ENCODE assay signal across 14 mouse cellular contexts in the genomic region with DNA sequence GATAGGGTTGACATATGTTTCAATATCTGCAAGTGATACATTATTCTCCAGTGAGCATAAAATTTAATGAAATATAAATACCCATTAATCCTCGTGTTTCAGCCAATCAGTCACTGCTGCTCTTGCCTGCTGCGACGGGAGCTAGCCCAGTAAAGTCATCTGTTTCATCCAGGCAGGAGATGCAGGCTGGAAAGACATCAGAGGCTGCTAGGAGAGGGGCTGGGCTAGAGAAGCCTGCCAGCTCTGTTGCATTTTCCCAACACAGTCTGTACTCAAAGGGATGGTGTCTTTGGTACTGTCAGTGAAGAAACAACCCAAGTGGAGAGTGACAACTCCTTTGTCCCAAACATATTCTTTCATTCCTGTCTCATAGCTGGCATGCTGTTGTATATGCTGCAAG.
"Had no signal": no experiment of that assay in that cellular context is flagged by ENCODE, and none has a peak within 500 bp of the region (broad histone marks: within the 10 kb centered on the region; RNA-seq: fewer than 3 reads in every experiment).

No protein-coding gene starts in this region.

- ATAC-seq: intestine, postnatal 0 days had no signal

- H3K9ac ChIP-seq: limb, embryonic 12.5 days; liver, embryonic 14.5 days; neural tube, embryonic 13.5 days had no signal

- H3K4me3 ChIP-seq: limb, embryonic 12.5 days; neural tube, embryonic 13.5 days had no signal

- H3K4me2 ChIP-seq: limb, embryonic 12.5 days; neural tube, embryonic 13.5 days had no signal

- DNase-seq: kidney, adult 8-10 months; kidney, postnatal 25 days; liver; lung, adult 18-20 months; lung, postnatal 36 days; retina, postnatal 1 day; right cerebral cortex, postnatal 4 days; spleen, adult 18-20 months; thymus, adult 18-20 months; thymus, postnatal 14 days had no signal

- H3K27ac ChIP-seq: limb, embryonic 12.5 days; liver, embryonic 14.5 days; neural tube, embryonic 13.5 days had no signal

- H3K9me3 ChIP-seq: limb, embryonic 12.5 days; neural tube, embryonic 13.5 days had no signal

- H3K36me3 ChIP-seq: limb, embryonic 12.5 days; neural tube, embryonic 13.5 days had no signal

- H3K4me1 ChIP-seq: limb, embryonic 12.5 days; neural tube, embryonic 13.5 days had no signal
